Mouse (Mus musculus) embryonic facial prominence, embryonic 13.5 days (tissue): ENCODE measurements around the gene Olfr645. TPM values are rescaled to one million over a fixed set of nuclear protein-coding genes. Genes with fewer than 3 reads are reported as not detected.

Experiments used
- polyA plus RNA-seq: library from polyadenylated mRNA; unstranded; fragments of >200 nt; fragmentation: Nextera tagmentation; extraction: Ambion mirVana; gene quantifications from 2 replicates; pipeline ENCODE4 v1.2.1, GENCODE M21; 2015

Gene Olfr645
- polyA plus RNA-seq, 1 experiment from 2014 or later: not detected

Other genes with a start within 250 kb of the Olfr645 start
- not detected in 2 replicates for gene Hbb-bh2, start 244.9 kb downstream of the Olfr645 start, polyA plus RNA-seq
- 46.9 and 96.8 TPM in 2 replicates for gene Hbb-bh1, start 242.3 kb downstream of the Olfr645 start, polyA plus RNA-seq
- gene Hbb-y, start 232.2 kb downstream of the Olfr645 start, polyA plus RNA-seq: 5,482 and 5,510 TPM in 2 replicates
- not detected in 2 replicates for gene Olfr66, start 199.2 kb downstream of the Olfr645 start, polyA plus RNA-seq
- gene Olfr64, start 191.0 kb downstream of the Olfr645 start, polyA plus RNA-seq: not detected in 2 replicates
- not detected in 2 replicates for gene Olfr65, start 182.0 kb downstream of the Olfr645 start, polyA plus RNA-seq
- not detected in 2 replicates for gene Olfr631, start 156.6 kb downstream of the Olfr645 start, polyA plus RNA-seq
- gene Olfr632, start 151.1 kb downstream of the Olfr645 start, polyA plus RNA-seq: not detected in 2 replicates
- not detected in 2 replicates for gene Olfr633, start 141.0 kb downstream of the Olfr645 start, polyA plus RNA-seq
- 0.03 TPM in 1 of 2 replicates, not detected in the other for gene Olfr635, start 114.3 kb downstream of the Olfr645 start, polyA plus RNA-seq
- gene Olfr638, start 86.7 kb downstream of the Olfr645 start, polyA plus RNA-seq: not detected in 2 replicates
- gene Olfr639, start 68.2 kb downstream of the Olfr645 start, polyA plus RNA-seq: 0.04 and 0.06 TPM in 2 replicates
- not detected in 2 replicates for gene Olfr640, start 59.9 kb downstream of the Olfr645 start, polyA plus RNA-seq
- gene Olfr641, start 50.0 kb downstream of the Olfr645 start, polyA plus RNA-seq: not detected in 2 replicates
- not detected in 2 replicates for gene Olfr642, start 32.8 kb downstream of the Olfr645 start, polyA plus RNA-seq
- not detected in 2 replicates for gene 4930516K23Rik, start 24.0 kb downstream of the Olfr645 start, polyA plus RNA-seq
- not detected in 2 replicates for gene Olfr644, start 13.6 kb downstream of the Olfr645 start, polyA plus RNA-seq
- gene Olfr646, start 19.4 kb upstream of the Olfr645 start, polyA plus RNA-seq: not detected in 2 replicates
- gene Ubqln5, start 44.4 kb upstream of the Olfr645 start, polyA plus RNA-seq: 0.21 TPM in 1 of 2 replicates, not detected in the other
- not detected in 2 replicates for gene Olfr643, start 51.9 kb upstream of the Olfr645 start, polyA plus RNA-seq
- gene Ubqln3, start 57.8 kb upstream of the Olfr645 start, polyA plus RNA-seq: not detected in 2 replicates
- gene Ubqlnl, start 65.1 kb upstream of the Olfr645 start, polyA plus RNA-seq: 0.31 TPM in 1 of 2 replicates, not detected in the other
- gene Olfm5, start 79.4 kb upstream of the Olfr645 start, polyA plus RNA-seq: 4.6 and 13.3 TPM in 2 replicates
- 0.15 and 0.32 TPM in 2 replicates for gene Olfr648, start 97.9 kb upstream of the Olfr645 start, polyA plus RNA-seq
- not detected in 2 replicates for gene Olfr649, start 110.5 kb upstream of the Olfr645 start, polyA plus RNA-seq
- gene Trim6, start 133.3 kb upstream of the Olfr645 start, polyA plus RNA-seq: 0.72 and 1.1 TPM in 2 replicates
- gene Trim34a, start 159.0 kb upstream of the Olfr645 start, polyA plus RNA-seq: 1.6 and 2.3 TPM in 2 replicates
- gene Trim5, start 202.6 kb upstream of the Olfr645 start, polyA plus RNA-seq: 0.13 and 0.15 TPM in 2 replicates
- gene Trim12a, start 230.0 kb upstream of the Olfr645 start, polyA plus RNA-seq: 7.1 and 7.2 TPM in 2 replicates
- gene Trim34b, start 244.0 kb upstream of the Olfr645 start, polyA plus RNA-seq: not detected in 2 replicates